Mouse (Mus musculus) kidney, adult 2 months (tissue): Measurements from ENCODE around the gene Gbp2b.

Experiments
- CTCF ChIP-seq: fragments of 200-500 bp; conservative IDR thresholded peaks from 2 replicates; pipeline ENCODE4 v1.5.1; 2011; ENCODE audit warnings: low read depth, mild to moderate bottlenecking, control low read depth, low read length, moderate library complexity, mixed read lengths; ENCODE audit not compliant: insufficient read depth, insufficient read length
- POLR2A ChIP-seq: fragments of 200-500 bp; IDR thresholded peaks from one replicate; pipeline ENCODE4 v1.6.1; 2011; ENCODE audit warnings: low read depth, low read length, control low read depth

GRCm38 (mm10) chr3:142561045-142561646, 33.5 kb upstream of the Gbp2b start:
- no peak for TF ChIP-seq CTCF
- no peak for TF ChIP-seq POLR2A
